Mouse (Mus musculus) bone marrow, adult 2 months (tissue): ENCODE data around the gene Cpvl.

Source experiments
- CTCF ChIP-seq: fragments of 200-500 bp; IDR thresholded peaks from 2 replicates; pipeline ENCODE4 v1.5.1; 2011; ENCODE audit warnings: low read length, control low read depth; ENCODE audit not compliant: control insufficient read depth, insufficient read depth
- POLR2A ChIP-seq: fragments of 200-500 bp; IDR thresholded peaks from 2 replicates; pipeline ENCODE4 v1.6.1; 2011; ENCODE audit warnings: low read depth, mild to moderate bottlenecking, control low read depth, low read length, borderline replicate concordance; ENCODE audit not compliant: control insufficient read depth

DNA sequence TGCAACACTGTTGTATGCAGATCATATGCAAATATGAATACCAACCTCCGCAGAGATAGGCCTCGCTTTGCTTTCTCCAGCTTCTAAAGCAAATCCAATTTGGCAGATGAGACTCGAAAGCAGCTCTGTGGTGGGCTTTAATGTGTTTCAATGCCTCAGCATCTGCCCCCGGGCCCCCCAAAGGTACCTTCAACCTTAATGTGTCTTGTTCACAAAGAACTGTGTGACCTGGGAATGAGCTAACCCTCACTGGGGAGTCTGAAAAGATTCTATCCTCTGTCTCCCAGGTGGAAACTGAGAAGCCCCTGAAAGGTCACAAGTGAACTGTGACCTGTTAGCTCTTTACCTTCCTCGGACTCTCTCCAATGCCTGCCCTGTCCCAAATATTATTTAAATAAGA, 11.9 kb downstream of the Cpvl start:
- TF ChIP-seq POLR2A: no peak
- no peak for TF ChIP-seq CTCF
